Mouse (Mus musculus): Measurements from ENCODE around the gene Tsen54. TPM values are rescaled to one million over a fixed set of nuclear protein-coding genes. Genes with fewer than 3 reads are reported as not detected.

Gene Tsen54
- polyA plus RNA-seq, 1 experiment from 2014 or later, result 38.1 TPM

- 9% methylated on average over 27 of the region's 27 CpGs for WGBS
- peak; percentile 51 for DNase-seq (ENCODE audit: low spot score)
- peak within 1 kb of the TSS; percentile 60 for H3K27ac ChIP-seq
Observed at GRCm38 (mm10) chr11:115858354-115858753, 43.8 kb downstream of the Tsen54 start, which contains the start of gene Myo15b. Gene Myo15b (plus strand): TSS chr11:115858406.

GRCm38 (mm10) chr11:115859143-115859945 lies 44.8 kb downstream of the Tsen54 start:
- DNase-seq (ENCODE audit: low spot score), result peak; percentile 87
- peak overlapping the region; percentile 50 for H3K4me3 ChIP-seq
- peak overlapping the region; percentile 60 for H3K27ac ChIP-seq
- H3K27me3 ChIP-seq (ENCODE audit: insufficient read depth, poor library complexity, severe bottlenecking), result peaks cover 73% of the 10 kb centered on the region
- no peaks in the 10 kb centered on the region for H3K36me3 ChIP-seq
- peaks cover 26% of the 10 kb centered on the region for H3K4me1 ChIP-seq (replicated peaks)
- WGBS, result 2% methylated on average over 75 of the region's 75 CpGs
- H3K9me3 ChIP-seq, result no peaks in the 10 kb centered on the region

More at GRCm38 (mm10) chr11:115858354-115858753, 43.8 kb downstream of the Tsen54 start, which contains the start of gene Myo15b:
- Histone ChIP-seq H3K9me3 (no peaks in the 10 kb centered on the region), H3K27me3 (ENCODE audit: insufficient read depth, poor library complexity, severe bottlenecking) (peaks cover 73% of the 10 kb centered on the region), H3K4me3 (peak within 1 kb of the TSS; percentile 50), H3K4me1 (replicated peaks) (peaks cover 26% of the 10 kb centered on the region), H3K36me3 (0 out of 2 replicates have a peak, but pooled peaks cover 6% of the 10 kb centered on the region)

- Histone ChIP-seq H3K27me3 (ENCODE audit: insufficient read depth, poor library complexity, severe bottlenecking) (peaks cover 42% of the 10 kb centered on the region), H3K27ac (no peak overlapping the region), H3K4me1 (replicated peaks) (peaks cover 26% of the 10 kb centered on the region), H3K4me3 (no peak overlapping the region), H3K9me3 (no peaks in the 10 kb centered on the region), H3K36me3 (no peaks in the 10 kb centered on the region)
- 88% methylated on average over 8 of the region's 8 CpGs for WGBS
- no peak for DNase-seq (ENCODE audit: low spot score)
Observed at GRCm38 (mm10) chr11:115863895-115864294, 49.4 kb downstream of the Tsen54 start.

- 89% methylated on average over 8 of the region's 8 CpGs for WGBS
- Histone ChIP-seq H3K27ac (no peak overlapping the region), H3K4me3 (no peak overlapping the region), H3K27me3 (ENCODE audit: insufficient read depth, poor library complexity, severe bottlenecking) (peaks cover 5% of the 10 kb centered on the region; the same call in 1 of the 2 replicates), H3K36me3 (no peaks in the 10 kb centered on the region), H3K4me1 (replicated peaks) (peaks cover 16% of the 10 kb centered on the region), H3K9me3 (no peaks in the 10 kb centered on the region)
- no peak for DNase-seq (ENCODE audit: low spot score)
Observed at GRCm38 (mm10) chr11:115869393-115869792, 54.9 kb downstream of the Tsen54 start.

GRCm38 (mm10) chr11:115872437-115872836 lies 57.9 kb downstream of the Tsen54 start:
- Histone ChIP-seq H3K4me1 (replicated peaks) (peaks cover 9% of the 10 kb centered on the region), H3K27ac (no peak overlapping the region), H3K36me3 (no peaks in the 10 kb centered on the region), H3K4me3 (no peak overlapping the region), H3K9me3 (no peaks in the 10 kb centered on the region), H3K27me3 (ENCODE audit: insufficient read depth, poor library complexity, severe bottlenecking) (no peaks in the 10 kb centered on the region)
- no peak for DNase-seq (ENCODE audit: low spot score)
- WGBS, result 65% methylated on average over 4 of the region's 4 CpGs

Other genes starting within 250 kb of the Tsen54 start
- 104 and 112 TPM in 2 replicates for gene Mrps7, start 210.8 kb upstream of the Tsen54 start, polyA plus RNA-seq (2016; fragmentation: Nextera tagmentation; extraction: Ambion mirVana)
- 35.1 and 37.6 TPM in 2 replicates for gene Gga3, start 210.7 kb upstream of the Tsen54 start, polyA plus RNA-seq (2016; fragmentation: Nextera tagmentation; extraction: Ambion mirVana)
- gene Mif4gd, start 201.8 kb upstream of the Tsen54 start, polyA plus RNA-seq (2016; fragmentation: Nextera tagmentation; extraction: Ambion mirVana), result 16.3 and 20.6 TPM in 2 replicates
- 23.7 and 24.7 TPM in 2 replicates for gene Slc25a19, start 186.4 kb upstream of the Tsen54 start, polyA plus RNA-seq (2016; fragmentation: Nextera tagmentation; extraction: Ambion mirVana)
- gene Grb2, start 106.1 kb upstream of the Tsen54 start, polyA plus RNA-seq (2016; fragmentation: Nextera tagmentation; extraction: Ambion mirVana), result 92.7 and 119 TPM in 2 replicates
- gene Tmem94, start 49.3 kb upstream of the Tsen54 start, polyA plus RNA-seq (2016; fragmentation: Nextera tagmentation; extraction: Ambion mirVana), result 42.0 and 47.4 TPM in 2 replicates
- 19.0 and 21.5 TPM in 2 replicates for gene Caskin2, start 1.1 kb upstream of the Tsen54 start, polyA plus RNA-seq (2016; fragmentation: Nextera tagmentation; extraction: Ambion mirVana)
- 10.4 and 11.9 TPM in 2 replicates for gene Llgl2, start 9.3 kb downstream of the Tsen54 start, polyA plus RNA-seq (2016; fragmentation: Nextera tagmentation; extraction: Ambion mirVana)
- 0.19 and 0.21 TPM in 2 replicates for gene Myo15b, start 43.7 kb downstream of the Tsen54 start, polyA plus RNA-seq (2016; fragmentation: Nextera tagmentation; extraction: Ambion mirVana)
- 1.4 and 4.2 TPM in 2 replicates for gene Smim5, start 85.2 kb downstream of the Tsen54 start, polyA plus RNA-seq (2016; fragmentation: Nextera tagmentation; extraction: Ambion mirVana)
- gene Smim6, start 97.3 kb downstream of the Tsen54 start, polyA plus RNA-seq (2016; fragmentation: Nextera tagmentation; extraction: Ambion mirVana), result 1.4 and 1.6 TPM in 2 replicates
- gene Sap30bp, start 118.6 kb downstream of the Tsen54 start, polyA plus RNA-seq (2016; fragmentation: Nextera tagmentation; extraction: Ambion mirVana), result 44.7 and 52.5 TPM in 2 replicates
- gene Recql5, start 118.8 kb downstream of the Tsen54 start, polyA plus RNA-seq (2016; fragmentation: Nextera tagmentation; extraction: Ambion mirVana), result 27.3 and 28.8 TPM in 2 replicates
- gene Itgb4, start 160.0 kb downstream of the Tsen54 start, polyA plus RNA-seq (2016; fragmentation: Nextera tagmentation; extraction: Ambion mirVana), result 0.92 and 0.94 TPM in 2 replicates
- gene Galk1, start 198.0 kb downstream of the Tsen54 start, polyA plus RNA-seq (2016; fragmentation: Nextera tagmentation; extraction: Ambion mirVana), result 184 and 204 TPM in 2 replicates
- gene H3f3b, start 213.2 kb downstream of the Tsen54 start, polyA plus RNA-seq (2016; fragmentation: Nextera tagmentation; extraction: Ambion mirVana), result 1,623 and 1,834 TPM in 2 replicates
- 47.7 and 51.3 TPM in 2 replicates for gene Unk, start 215.6 kb downstream of the Tsen54 start, polyA plus RNA-seq (2016; fragmentation: Nextera tagmentation; extraction: Ambion mirVana)